Comparison of ENCODE assay signal across 10 mouse cellular contexts in genomic region chr9:31151050-31151449, GRCm38 (mm10). TPM values are rescaled to one million over a fixed set of nuclear protein-coding genes. Genes with fewer than 3 reads are reported as not detected.
DNase-seq lines count a peak whose midpoint lies in the region; ATAC-seq and TF ChIP-seq lines count a peak whose summit lies in the region.
"Had no signal": no experiment of that assay in that cellular context is flagged by ENCODE, and none has a peak within 500 bp of the region (broad histone marks: within the 10 kb centered on the region; RNA-seq: fewer than 3 reads in every experiment).

No protein-coding gene starts in this region.

- no peak overlapping the region for H3K4me2 ChIP-seq in liver, embryonic 14.5 days (ENCODE audit: low read depth)
- no peak overlapping the region for H3K4me2 ChIP-seq in liver, embryonic 11.5 days
- H3K4me2 ChIP-seq: limb, embryonic 13.5 days had no signal

- no peak overlapping the region for H3K4me3 ChIP-seq in liver, embryonic 14.5 days (ENCODE audit: insufficient read depth in 1 of 2, low read depth in 2 of 2, low read length in 2 of 2)
- H3K4me3 ChIP-seq in liver, embryonic 11.5 days (ENCODE audit: low read depth, low read length), result no peak overlapping the region
- H3K4me3 ChIP-seq: forebrain, embryonic 10.5 days; limb, embryonic 13.5 days had no signal

- peak; percentile 71 for TF ChIP-seq CTCF in liver, embryonic 14.5 days (IDR thresholded peaks at IDR 0.05; ENCODE audit: low read depth)

- H3K27me3 ChIP-seq in liver, embryonic 14.5 days (ENCODE audit: control insufficient read depth, insufficient read depth, low read length), result no peaks in the 10 kb centered on the region
- no peaks in the 10 kb centered on the region for H3K27me3 ChIP-seq in liver, embryonic 11.5 days (replicated peaks; ENCODE audit: control insufficient read depth, insufficient read depth, low read length)
- H3K27me3 ChIP-seq: limb, embryonic 13.5 days had no signal

- no peak overlapping the region for H3K27ac ChIP-seq in liver, embryonic 14.5 days
- no peak overlapping the region for H3K27ac ChIP-seq in liver, embryonic 11.5 days (ENCODE audit: low read depth, low read length)
- H3K27ac ChIP-seq: forebrain, embryonic 10.5 days; limb, embryonic 13.5 days had no signal

- H3K9me3 ChIP-seq in liver, embryonic 14.5 days (ENCODE audit: control insufficient read depth, low read length), result no peaks in the 10 kb centered on the region
- H3K9me3 ChIP-seq in liver, embryonic 11.5 days (ENCODE audit: control insufficient read depth, low read length), result no peaks in the 10 kb centered on the region
- H3K9me3 ChIP-seq: forebrain, embryonic 10.5 days; limb, embryonic 13.5 days had no signal

- DNase-seq in adrenal gland, adult 2 months, result peak; percentile 27
- DNase-seq in adrenal gland, adult 8-10 months, result no peak
- peak; percentile 36 to 45 (median 37) for DNase-seq in liver, embryonic 14.5 days (ENCODE audit: low read depth in 3 of 3, low spot score in 3 of 3)
- DNase-seq in liver, embryonic 11.5 days (ENCODE audit: low spot score), result no peak
- peak; percentile 83 for DNase-seq in retina, embryonic 14.5 days (ENCODE audit: low spot score)
- no peak for DNase-seq in right cerebral cortex, postnatal 14 days
- no peak for DNase-seq in cerebellum, adult 8-10 months

- no peak for TF ChIP-seq EP300 in liver, embryonic 14.5 days (IDR thresholded peaks at IDR 0.05; ENCODE audit: low read depth)

- ATAC-seq in liver, embryonic 14.5 days (ENCODE audit: insufficient read depth), result no peak
- ATAC-seq in liver, embryonic 11.5 days (replicated peaks; ENCODE audit: low FRiP score), result no peak
- peak; percentile 72 for ATAC-seq in erythroid progenitor cell, adult 5-6 weeks (replicated peaks; ENCODE audit: low FRiP score, poor library complexity, severe bottlenecking)

- H3K9ac ChIP-seq in liver, embryonic 14.5 days (replicated peaks), result no peak overlapping the region
- H3K9ac ChIP-seq in liver, embryonic 11.5 days (ENCODE audit: low read depth, low read length), result no peak overlapping the region
- H3K9ac ChIP-seq: limb, embryonic 13.5 days had no signal

- peaks cover 55% of the 10 kb centered on the region for H3K36me3 ChIP-seq in liver, embryonic 14.5 days (replicated peaks; ENCODE audit: control insufficient read depth, insufficient read depth, low read depth)
- H3K36me3 ChIP-seq in liver, embryonic 11.5 days (ENCODE audit: control insufficient read depth, insufficient read depth, low read length), result peaks cover 32% of the 10 kb centered on the region

- 60% methylated on average over 2 of the region's 2 CpGs for WGBS in liver, embryonic 14.5 days (ENCODE audit: insufficient replicate concordance)
- 82% methylated on average over 2 of the region's 2 CpGs for WGBS in liver, embryonic 11.5 days

- no peaks in the 10 kb centered on the region for H3K4me1 ChIP-seq in liver, embryonic 14.5 days (replicated peaks; ENCODE audit: control insufficient read depth in 2 of 2, insufficient read depth in 2 of 2, low read length in 1 of 2)
- H3K4me1 ChIP-seq in liver, embryonic 11.5 days (replicated peaks; ENCODE audit: control insufficient read depth, insufficient read depth, low read length), result no peaks in the 10 kb centered on the region
- H3K4me1 ChIP-seq: forebrain, embryonic 10.5 days; limb, embryonic 13.5 days had no signal

RNA-seq across cellular contexts. Expression of gene St14, which starts 19.4 kb away (rescaled TPM):
- 1 to 10 TPM in 1 of 2 experiments, under 1 TPM in 1; 0.48 to 1.5 TPM for total RNA-seq in adrenal gland, adult 2 months (2021)
- polyA plus RNA-seq in adrenal gland, adult 2 months (2012; rRNA removed), result 0.41 and 1.2 TPM in 2 replicates
- total RNA-seq in adrenal gland, adult 8-10 months (2022), result 1 to 10 TPM in 1 of 4 experiments, under 1 TPM in 3; 0.65 to 1.1 (median 0.84) TPM
- polyA plus RNA-seq in liver, embryonic 14.5 days (2012; rRNA removed), result 0.22 and 0.37 TPM in 2 replicates
- polyA plus RNA-seq in liver, embryonic 14.5 days (2014; fragmentation: Nextera tagmentation; extraction: Ambion mirVana), result 0.14 and 0.33 TPM in 2 replicates
- 1.4 and 1.5 TPM in 2 replicates for polyA plus RNA-seq in liver, embryonic 11.5 days (2014; fragmentation: Nextera tagmentation; extraction: Ambion mirVana)
- 0.36 TPM in 1 of 2 replicates, not detected in the other for total RNA-seq in erythroid progenitor cell, adult 5-6 weeks (2015; ENCODE audit: low replicate concordance)
- 0.90 TPM in 1 of 2 replicates, not detected in the other for total RNA-seq in erythroid progenitor cell, adult 5-6 weeks (2017; ENCODE audit: low replicate concordance)

Comparison
In these comparisons a context has a peak if more than half of its experiments do, and no peak if none do; other contexts are left out.
1. DNase-seq: peak in adrenal gland, adult 2 months (single experiment), liver, embryonic 14.5 days (3 of 3) and retina, embryonic 14.5 days (single experiment); none in adrenal gland, adult 8-10 months (single experiment), liver, embryonic 11.5 days (single experiment), right cerebral cortex, postnatal 14 days (single experiment) and cerebellum, adult 8-10 months (single experiment).